Mouse (Mus musculus): ENCODE results near the gene Rell1.

Rell1 gene
- long read RNA-seq, experiment 1, transcript Rell1-204 (7 exons, 3,241 nt), result major isoform, 17 of 23 reads
- long read RNA-seq, experiment 1, partial matches to known transcripts, result 1 of 23 reads
- long read RNA-seq, experiment 1, other reads (novel, unspliced or antisense), result 4 of 23 reads
- long read RNA-seq, experiment 2, transcript Rell1-204 (7 exons, 3,241 nt), result major isoform, 27 of 42 reads
- long read RNA-seq, experiment 2, partial matches to known transcripts, result 3 of 42 reads
- long read RNA-seq, experiment 2, other reads (novel, unspliced or antisense), result 11 of 42 reads

- intact Hi-C loops (cut with DNase I), result loop anchor here (5.0 kb wide), 1 partner anchor 56 kb away; no protein-coding TSS in a partner anchor
Observed at GRCm38 (mm10) chr5:63968443-63969415, at the start of gene Rell1. Rell1 (minus strand) TSS chr5:63968897.

DNA sequence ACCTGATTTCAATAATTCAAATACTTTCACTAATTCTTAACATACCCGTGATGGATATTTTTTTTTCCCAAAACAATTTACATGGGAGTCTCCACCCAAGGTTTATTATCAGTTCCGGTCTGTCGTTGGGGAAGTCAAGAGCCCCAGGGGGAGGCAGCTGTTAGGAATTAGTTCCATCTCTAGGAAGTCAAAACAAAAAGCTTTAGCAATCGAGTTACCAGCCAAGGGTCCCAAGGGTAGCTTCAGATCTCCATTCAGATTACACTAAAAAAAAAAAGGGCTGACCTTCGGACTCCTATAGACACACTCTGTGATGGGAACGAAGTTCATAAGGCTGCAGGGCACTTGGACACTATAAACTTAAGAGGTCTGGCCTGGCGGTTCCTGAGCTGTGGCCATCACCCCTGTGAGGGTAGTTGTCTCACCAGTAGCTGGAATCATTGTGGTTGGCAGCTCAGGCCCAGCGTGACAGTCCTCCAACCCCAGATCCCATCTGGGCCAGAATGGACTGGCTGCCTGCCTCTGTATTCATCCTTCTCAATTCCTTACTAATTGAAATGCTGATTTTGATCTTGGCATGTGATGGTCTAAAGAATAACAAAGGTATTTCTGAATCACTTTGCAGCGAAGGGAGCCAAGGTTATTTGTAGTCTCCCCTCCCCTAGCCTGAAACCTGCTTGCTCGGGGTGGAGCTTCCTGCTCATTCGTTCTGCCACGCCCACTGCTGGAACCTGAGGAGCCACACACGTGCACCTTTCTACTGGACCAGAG is 44.1 kb upstream of the Rell1 start:
- intact Hi-C loops (cut with DNase I), result no loop called here

DNA sequence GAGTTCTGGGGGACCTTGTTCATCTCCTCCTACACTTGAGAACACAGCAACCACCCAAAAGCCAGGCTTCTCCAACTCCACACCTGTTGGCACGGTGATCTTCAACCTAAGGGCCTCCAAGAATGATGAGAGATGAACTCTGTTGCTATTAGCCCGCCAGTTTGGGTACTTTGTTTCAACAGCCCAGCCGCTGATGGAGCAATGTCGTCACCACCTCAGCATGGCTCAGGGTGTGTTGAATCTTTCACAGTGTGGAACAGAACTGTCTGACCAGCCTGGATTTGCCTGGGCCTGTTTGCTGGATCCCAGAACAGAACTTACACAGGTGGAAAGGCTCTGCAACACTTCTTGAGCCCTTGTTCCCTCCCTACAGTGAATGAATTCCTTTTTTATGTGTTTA is 37.9 kb upstream of the Rell1 start:
- intact Hi-C loops (cut with DNase I), result loop anchor here (5.0 kb wide), 1 partner anchor 34 kb away; no protein-coding TSS in a partner anchor

DNA sequence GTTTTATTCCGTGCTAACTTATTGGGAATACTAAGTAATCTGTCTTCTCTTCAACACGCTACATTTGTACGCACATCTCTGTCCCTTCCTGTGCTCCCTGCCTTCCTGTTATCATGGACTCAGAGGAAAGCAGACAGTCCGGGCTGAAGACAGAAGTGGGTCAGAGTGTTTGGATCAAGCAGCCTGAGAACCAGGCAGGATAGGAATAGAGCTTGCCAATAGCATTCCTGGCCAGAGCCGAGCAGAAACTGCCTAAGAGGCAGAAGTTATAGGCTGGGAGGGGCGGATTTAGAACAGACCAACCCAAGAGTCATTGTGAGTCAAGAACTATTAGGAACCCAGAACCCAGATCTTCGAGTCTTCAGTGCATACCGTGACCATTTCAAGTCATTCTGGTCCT is 34.6 kb upstream of the Rell1 start:
- intact Hi-C loops (cut with DNase I), result no loop called here

GRCm38 (mm10) chr5:63993865-63994264 is 25.2 kb upstream of the Rell1 start:
- intact Hi-C loops (cut with DNase I), result no loop called here

DNA sequence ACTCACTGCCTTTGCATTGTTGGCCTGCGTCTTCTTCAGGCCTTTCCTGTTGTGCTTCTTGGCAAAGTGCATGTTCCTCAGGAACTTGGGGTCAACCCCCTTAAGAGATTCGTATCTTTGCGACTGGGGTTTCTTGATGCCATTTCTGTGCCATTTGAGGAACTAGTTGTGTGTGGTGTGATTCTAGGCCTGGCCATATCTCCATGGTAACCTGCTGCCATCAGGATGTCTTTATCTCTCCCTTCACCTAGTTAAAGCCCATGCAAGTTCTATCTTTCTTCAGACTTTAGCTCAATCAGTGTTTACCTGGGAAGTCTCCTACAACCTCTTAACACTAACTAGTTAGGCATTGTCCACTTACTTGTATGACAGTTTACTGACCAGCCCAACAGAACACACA is 22.0 kb upstream of the Rell1 start:
- intact Hi-C loops (cut with DNase I), result no loop called here

DNA sequence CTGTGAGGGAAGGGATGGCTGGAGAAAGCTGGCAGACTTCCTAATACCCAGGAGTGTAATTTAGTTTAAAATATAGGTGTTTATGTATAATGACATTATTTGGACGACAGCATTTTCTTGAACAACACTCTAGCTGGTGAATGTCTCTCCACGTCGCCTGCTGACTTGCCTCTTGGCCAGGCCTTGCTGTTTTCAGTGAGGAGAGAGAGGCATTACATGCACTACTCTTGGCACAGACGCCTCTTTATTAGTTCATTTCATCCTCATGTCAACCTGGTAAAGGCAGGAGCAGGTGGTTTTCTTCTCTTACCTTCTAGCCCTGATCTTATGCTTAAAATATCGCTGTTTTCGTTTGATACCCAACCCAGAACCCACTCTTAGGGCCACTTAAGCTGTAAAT is 17.6 kb upstream of the Rell1 start:
- intact Hi-C loops (cut with DNase I), result no loop called here

DNA sequence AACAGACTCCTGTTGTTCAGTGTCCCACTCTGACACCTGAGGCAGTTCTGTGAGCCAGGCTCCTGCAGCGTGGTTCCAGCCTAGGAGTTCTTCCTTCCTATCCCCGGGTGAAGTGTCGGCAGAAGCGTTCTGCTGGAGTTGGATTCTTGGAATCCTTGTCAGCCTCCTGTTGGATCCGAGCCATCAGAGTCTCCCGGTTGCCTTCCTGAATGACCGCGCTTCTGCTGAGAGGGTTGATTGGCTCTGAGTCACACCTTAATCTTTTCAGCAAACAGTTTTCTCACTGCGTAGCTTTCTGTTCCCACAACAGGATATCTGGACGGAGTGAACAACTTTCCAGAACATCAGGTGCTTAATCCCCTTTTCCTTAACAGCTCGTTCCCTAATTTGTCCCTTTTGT is 13.6 kb upstream of the Rell1 start:
- intact Hi-C loops (cut with DNase I), result no loop called here

DNA sequence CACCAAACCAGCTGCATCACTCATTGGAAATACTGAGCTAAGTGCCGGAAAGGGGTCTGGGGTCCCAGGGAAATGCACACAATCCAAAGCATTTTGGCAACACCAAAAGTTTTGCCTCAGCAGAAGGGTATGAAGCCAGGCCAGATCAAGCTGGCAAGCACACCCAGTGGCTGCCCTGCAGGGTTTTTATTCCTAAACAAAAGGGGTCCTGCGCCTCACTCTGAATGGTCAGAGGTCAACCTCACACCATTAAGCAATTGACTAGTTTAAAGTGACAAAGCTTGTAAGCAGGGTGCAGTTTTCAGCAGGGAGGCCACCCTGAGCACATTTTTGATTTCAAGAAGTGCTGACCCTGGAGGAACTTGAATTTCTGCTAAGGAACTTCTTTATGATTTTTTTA is 2.3 kb upstream of the Rell1 start:
- intact Hi-C loops (cut with DNase I), result loop anchor here (5.0 kb wide), 1 partner anchor 36 kb away; no protein-coding TSS in a partner anchor

GRCm38 (mm10) chr5:63970281-63970732 is 1.6 kb upstream of the Rell1 start:
- intact Hi-C loops (cut with DNase I), result loop anchor here (5.0 kb wide), 1 partner anchor 37 kb away; no protein-coding TSS in a partner anchor

GRCm38 (mm10) chr5:63969476-63970112 is 897 bp upstream of the Rell1 start:
- intact Hi-C loops (cut with DNase I), result loop anchor here (5.0 kb wide), 2 partner anchors 38 to 57 kb away; no protein-coding TSS in a partner anchor

- intact Hi-C loops (cut with DNase I), result loop anchor here (5.0 kb wide), 1 partner anchor 55 kb away; no protein-coding TSS in a partner anchor
Observed at GRCm38 (mm10) chr5:63967591-63968141, 1.0 kb downstream of the Rell1 start.

DNA sequence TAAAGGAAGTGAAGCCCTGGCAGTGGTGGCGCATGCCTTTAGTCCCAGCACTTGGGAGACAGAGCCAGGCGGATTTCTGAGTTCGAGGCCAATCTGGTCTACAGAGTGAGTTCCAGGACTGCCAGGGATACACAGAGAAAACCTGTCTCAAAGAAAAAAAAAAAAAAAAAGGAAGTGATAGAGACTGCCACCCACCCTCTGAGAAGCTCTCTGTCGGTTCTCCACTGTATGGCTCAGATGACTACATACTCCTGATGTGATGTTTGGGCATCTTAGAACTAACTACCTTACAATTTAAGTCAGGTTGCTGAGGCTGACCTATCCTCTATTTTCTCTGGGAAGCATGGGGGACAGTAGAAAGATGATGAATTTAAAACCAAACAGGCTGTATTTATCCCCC is 2.3 kb downstream of the Rell1 start:
- intact Hi-C loops (cut with DNase I), result loop anchor here (5.0 kb wide), 1 partner anchor 54 kb away; no protein-coding TSS in a partner anchor

- intact Hi-C loops (cut with DNase I), result loop anchor here (5.0 kb wide), 1 partner anchor 54 kb away; no protein-coding TSS in a partner anchor
Observed at GRCm38 (mm10) chr5:63965946-63966345, 2.8 kb downstream of the Rell1 start.

GRCm38 (mm10) chr5:63964576-63964975 is 4.1 kb downstream of the Rell1 start:
- intact Hi-C loops (cut with DNase I), result no loop called here

DNA sequence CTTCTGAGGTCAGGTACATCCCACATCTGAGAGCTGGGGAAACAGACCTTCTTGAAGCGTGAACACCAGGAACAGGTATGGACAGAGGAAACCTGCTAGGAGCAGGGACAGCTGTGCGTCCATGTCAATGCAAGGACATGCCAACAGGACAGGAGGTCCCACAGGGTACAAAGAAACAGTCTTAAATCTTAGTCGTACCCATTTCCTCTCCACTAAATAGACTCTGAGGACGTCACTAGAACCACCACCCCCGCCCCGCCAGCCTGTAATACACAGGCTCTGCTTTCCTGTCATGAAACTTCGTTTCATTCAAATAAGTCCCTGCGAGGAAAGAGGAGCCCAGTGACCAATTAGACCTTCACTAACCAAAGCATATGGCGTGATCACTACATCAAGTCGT is 7.0 kb downstream of the Rell1 start:
- intact Hi-C loops (cut with DNase I), result no loop called here

DNA sequence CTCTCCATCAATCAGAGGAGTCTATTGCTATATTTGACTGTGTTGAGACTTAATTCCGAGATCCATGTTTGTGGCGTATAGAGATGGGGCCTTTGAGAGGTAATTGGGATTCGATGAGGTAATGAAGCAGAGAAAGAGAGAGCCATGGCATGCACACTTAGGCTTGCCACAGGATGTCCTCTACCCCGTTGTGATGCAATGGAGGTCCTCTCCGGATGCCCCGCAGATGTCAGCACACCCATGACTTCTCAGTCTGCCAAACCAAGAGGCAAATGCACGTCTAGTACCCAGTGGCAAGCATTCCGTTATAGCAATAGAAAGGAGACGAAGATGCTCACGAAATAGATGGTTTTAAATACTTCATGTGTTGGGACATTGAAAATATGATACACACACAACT is 8.1 kb downstream of the Rell1 start:
- intact Hi-C loops (cut with DNase I), result no loop called here

- intact Hi-C loops (cut with DNase I), result no loop called here
Observed at GRCm38 (mm10) chr5:63958963-63959708, 9.6 kb downstream of the Rell1 start.

GRCm38 (mm10) chr5:63957607-63958006 is 11.1 kb downstream of the Rell1 start:
- intact Hi-C loops (cut with DNase I), result no loop called here

Data from adrenal gland (tissue).